Mouse (Mus musculus): ENCODE results near the gene Bicd2.
A peak's percentile ranks its signal among the peaks of the same experiment; 100 is the strongest.

Gene Bicd2

GRCm38 (mm10) chr13:49400139-49400538 lies 58.8 kb downstream of the Bicd2 start:
- DNase-seq (ENCODE audit: low spot score) = peak; percentile 50

GRCm38 (mm10) chr13:49402628-49403027 lies 61.2 kb downstream of the Bicd2 start:
- DNase-seq (ENCODE audit: low spot score) = no peak

- DNase-seq (ENCODE audit: low spot score) = no peak
These were observed 66.4 kb downstream of the Bicd2 start for GRCm38 (mm10) chr13:49407795-49408194.

GRCm38 (mm10) chr13:49420754-49421605 lies 79.6 kb downstream of the Bicd2 start, which contains the start of gene Ippk:
Gene Ippk (plus strand): TSS chr13:49421249.
- DNase-seq (ENCODE audit: low spot score) = peak; percentile 98

- peak; percentile 14 for DNase-seq (ENCODE audit: low spot score)
These were observed 80.2 kb downstream of the Bicd2 start for GRCm38 (mm10) chr13:49421606-49421917.

- no peak for DNase-seq (ENCODE audit: low spot score)
These were observed 80.6 kb downstream of the Bicd2 start for GRCm38 (mm10) chr13:49421959-49422358.

- DNase-seq (ENCODE audit: low spot score) = no peak
These were observed 85.4 kb downstream of the Bicd2 start for GRCm38 (mm10) chr13:49426736-49427135.

GRCm38 (mm10) chr13:49428042-49428675 lies 86.8 kb downstream of the Bicd2 start:
- no peak for DNase-seq (ENCODE audit: low spot score)

- no peak for DNase-seq (ENCODE audit: low spot score)
These were observed 89.1 kb downstream of the Bicd2 start for GRCm38 (mm10) chr13:49430529-49430928.

GRCm38 (mm10) chr13:49433268-49434029 lies 92.1 kb downstream of the Bicd2 start:
- no peak for DNase-seq (ENCODE audit: low spot score)

GRCm38 (mm10) chr13:49435745-49436144 lies 94.4 kb downstream of the Bicd2 start:
- no peak for DNase-seq (ENCODE audit: low spot score)

GRCm38 (mm10) chr13:49436170-49436569 lies 94.8 kb downstream of the Bicd2 start:
- no peak for DNase-seq (ENCODE audit: low spot score)

All from embryo, embryonic 10.5 days (tissue).